Mouse (Mus musculus) Muller cell, postnatal 12 days (primary cell): Measurements from ENCODE around the gene Cebpz.
A peak's percentile ranks its signal among the peaks of the same experiment; 100 is the strongest.

Source experiments
- DNase-seq: peaks from one replicate; pipeline ENCODE4 v3.0.0-alpha.2; 2015; ENCODE audit errors: inconsistent ontology term

Gene Cebpz

DNA sequence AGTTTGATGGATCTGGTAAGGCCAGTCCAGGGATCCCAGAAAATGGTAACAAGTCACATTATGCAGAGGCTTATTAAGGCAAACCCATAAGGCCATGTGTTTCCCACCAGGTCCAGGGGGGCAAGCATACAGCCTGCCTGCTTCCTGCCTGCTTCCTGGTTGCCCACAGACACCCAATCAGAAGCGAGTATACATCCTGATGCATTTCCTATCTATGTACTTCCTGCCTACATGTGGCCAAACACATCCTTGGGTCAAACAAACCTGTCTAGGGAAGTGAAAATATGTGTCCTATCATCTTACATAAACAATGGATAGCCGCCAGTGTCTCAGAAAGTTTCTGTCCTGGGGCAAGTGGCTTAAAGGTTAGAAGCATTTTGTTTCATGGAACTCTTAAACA lies 33.7 kb downstream of the Cebpz start:
- DNase-seq: no peak

DNA sequence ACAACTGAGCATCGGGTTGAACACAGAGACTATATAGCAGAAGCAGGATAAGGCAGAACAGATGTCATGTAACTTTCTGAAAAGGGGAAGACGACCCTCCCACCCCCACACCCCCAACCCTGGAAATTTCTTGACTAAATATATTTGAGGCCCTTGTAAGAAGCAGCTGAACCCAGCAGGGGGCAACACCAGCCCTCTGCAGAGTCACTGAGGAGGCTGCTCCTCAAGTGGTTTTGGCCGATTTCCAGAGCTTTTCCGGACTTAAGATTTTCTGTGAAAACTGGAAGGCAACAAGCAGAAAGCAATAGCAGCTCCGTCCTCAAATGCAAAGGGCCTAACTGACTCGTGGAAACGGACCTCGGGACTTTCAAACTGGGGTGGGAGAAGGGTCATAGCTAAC lies 41.5 kb downstream of the Cebpz start:
- peak; percentile 40 for DNase-seq

DNA sequence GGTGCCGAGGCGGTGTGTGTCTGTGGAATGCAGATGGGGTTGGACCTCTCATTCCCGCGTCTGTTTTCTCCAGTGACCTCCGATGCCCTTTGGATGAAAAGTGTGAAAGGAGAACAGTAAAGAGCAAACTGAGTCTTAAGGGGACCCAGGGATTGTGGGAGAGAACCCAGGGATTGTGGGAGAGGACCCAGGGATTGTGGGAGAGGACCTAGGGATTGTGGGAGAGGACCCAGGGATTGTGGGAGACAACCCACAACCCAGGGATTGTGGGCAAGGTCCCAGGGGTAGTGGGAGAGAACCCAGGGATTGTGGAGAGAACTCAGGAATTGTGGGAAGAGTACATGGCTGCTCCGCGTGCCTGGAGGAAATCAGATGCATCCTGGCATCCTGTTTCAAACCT lies 41.9 kb downstream of the Cebpz start:
- no peak for DNase-seq

DNA sequence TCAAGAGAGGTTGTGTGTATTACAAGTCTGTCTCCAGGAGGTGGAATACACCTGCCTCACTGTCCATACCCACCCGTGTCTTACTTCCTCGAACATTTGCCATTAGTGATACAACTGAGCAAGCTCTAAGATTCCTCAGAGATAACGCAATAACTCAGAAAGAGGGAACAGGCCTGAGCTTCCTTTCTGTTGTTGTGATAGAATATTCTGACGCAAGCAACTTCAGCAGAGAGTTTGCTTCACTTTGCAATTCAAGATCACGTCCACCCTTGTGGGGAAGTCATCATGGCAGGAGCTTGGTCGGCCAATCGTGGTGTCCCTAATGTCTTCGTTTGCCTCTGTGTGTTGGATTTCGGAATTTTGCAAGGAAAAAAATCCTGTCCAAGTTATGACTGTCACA lies 45.8 kb downstream of the Cebpz start:
- DNase-seq: no peak

DNA sequence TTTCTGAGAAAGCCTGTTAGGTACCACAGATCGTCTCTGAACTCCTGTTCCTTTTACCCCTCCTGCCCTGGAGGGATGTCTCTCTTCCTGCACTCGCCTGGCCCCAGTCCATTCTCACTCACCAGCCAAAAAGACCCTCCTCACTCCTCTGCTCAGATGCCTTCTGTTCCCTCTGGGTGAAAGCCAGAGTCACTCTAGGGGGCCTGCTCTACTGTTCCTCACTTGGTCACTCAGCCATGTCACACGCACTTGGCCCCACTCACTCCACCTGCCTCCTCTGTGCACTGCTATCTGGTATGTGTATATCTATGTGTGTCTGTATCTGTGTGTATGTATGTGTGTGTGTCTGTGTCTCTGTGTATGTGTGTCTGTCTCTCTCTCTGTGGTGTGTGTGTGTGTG lies 47.7 kb downstream of the Cebpz start:
- DNase-seq: no peak

DNA sequence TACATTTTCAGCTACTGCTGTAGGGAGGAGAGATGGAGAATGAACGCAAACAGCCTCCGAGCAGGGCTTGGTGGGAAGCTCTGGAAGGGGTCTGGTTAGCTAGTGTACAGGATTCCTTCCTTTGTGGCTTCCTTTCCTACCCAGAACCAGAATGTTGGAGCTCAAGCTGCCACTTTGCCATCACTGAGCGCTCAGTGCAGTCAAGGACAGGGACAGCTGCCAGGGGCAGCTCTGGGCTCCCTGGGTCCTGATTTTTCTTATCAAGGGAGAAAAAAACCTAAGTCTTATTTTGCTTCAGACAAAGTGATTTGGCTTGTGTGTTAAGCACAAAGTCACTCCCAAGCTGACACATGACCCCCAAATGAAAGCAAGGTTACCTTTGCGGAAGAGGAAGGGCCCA lies 48.3 kb downstream of the Cebpz start:
- no peak for DNase-seq

DNA sequence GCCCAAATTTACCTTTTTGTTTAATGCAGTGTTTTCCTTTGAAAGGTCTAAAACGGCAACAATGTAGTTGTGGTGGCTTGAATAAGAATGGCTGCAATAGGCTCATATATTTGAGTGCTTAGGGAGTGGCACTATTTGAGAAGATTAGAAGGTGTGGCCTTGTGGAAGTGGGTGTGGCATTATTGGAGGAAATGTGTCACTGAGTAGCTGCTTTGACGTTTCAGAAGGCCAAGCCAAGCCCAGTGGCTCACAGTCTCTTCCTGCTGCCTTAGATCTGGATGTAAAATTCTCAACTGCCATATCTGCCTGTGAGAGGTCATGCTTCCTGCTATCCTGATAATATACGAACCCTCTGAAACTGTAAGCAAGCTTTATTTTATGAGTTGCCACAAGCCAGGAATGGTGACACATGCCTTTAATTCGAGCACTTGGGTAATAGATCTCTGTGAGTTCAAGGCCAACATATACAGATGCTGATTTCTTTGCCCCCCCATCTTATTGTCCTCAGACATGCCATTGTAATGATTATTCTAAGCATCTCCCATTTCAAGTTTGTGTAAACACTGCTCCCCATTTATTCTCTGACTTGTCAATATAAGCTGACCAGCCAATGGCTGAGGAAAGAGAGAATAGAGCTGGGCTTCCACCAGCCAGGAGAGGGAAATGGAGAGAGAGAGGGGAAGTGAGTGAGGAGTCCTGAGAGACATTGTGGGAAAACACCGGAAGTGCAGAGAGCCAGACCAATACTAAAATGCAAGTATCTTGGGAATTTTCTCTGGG lies 51.4 kb downstream of the Cebpz start:
- no peak for DNase-seq

DNA sequence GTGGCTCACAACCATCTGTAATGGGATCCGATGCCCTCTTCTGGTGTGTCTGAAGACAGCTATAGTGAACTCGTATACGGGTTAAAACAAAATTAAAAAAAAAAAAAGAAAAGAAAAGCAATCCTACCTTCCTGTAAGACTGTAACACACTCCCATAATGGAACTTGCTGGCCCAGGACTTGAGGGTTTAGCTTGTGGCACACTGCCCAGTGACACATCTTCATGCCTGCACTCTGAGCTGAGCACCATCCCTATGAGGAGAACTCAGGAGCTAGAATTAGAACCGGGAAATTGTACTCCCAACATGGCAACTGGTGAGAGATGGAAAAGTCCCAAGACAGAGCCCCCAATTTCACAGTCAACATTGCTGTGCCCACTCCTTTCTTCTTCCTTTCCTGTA lies 53.6 kb downstream of the Cebpz start:
- no peak for DNase-seq

DNA sequence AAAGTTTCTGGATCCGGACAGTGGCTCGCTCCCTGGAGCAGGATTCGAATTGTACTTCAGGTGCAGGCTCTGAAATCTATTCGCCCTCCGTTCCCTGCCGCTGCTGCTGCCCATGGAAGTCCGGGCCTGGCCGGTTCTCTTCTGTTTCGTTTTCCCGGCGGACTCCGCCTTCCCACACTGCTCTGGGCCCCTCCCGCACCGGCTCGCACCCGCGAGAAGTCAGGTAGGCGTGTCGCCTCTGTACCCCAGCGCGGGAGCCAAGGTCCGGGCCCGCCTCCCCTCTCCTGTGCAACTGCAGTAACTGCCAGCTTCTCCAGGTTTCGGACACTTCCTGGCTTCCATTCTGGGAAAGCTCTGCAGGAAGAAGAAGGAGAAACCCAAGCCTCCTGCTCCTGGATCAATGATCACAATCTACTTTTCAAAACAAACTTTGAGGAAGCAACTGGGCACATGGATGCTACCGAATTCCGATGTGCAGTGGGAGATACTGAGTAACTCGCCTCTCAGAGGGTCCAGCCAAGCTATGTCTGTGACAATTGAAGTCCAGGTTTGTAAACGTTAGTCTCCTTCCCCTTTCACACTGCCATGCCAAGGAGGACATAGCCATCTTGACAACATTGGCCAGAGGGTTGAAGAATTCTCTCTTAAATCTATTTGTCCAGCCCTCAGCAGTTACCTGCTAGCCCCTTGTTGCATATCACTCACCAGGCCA lies 54.3 kb downstream of the Cebpz start, which contains the start of gene Eif2ak2:
Eif2ak2 (minus strand) TSS at position 173 of the 712 bp plus-strand sequence.
- peak; percentile 92 for DNase-seq

DNA sequence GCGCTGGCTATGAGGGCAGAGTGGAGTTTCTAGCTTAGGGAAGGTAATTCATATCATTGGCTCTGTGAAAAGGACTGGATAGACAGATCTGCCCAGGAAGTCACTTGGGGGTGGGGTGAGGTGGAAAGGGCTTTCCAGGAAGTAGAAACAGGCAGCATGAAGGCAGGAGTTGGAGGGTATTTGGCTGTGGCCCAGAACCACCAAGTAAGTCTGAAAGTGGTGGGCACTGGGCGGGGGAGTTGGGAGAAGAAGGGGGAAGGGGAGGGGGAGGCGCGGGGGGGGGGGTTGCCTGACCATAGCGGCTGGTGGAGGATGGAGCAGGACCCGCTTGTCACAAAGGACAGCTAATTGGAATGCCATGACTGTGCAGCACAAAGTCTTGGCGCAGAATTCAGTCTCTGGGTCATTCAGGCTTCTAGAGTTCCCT lies 55.0 kb downstream of the Cebpz start:
- no peak for DNase-seq

DNA sequence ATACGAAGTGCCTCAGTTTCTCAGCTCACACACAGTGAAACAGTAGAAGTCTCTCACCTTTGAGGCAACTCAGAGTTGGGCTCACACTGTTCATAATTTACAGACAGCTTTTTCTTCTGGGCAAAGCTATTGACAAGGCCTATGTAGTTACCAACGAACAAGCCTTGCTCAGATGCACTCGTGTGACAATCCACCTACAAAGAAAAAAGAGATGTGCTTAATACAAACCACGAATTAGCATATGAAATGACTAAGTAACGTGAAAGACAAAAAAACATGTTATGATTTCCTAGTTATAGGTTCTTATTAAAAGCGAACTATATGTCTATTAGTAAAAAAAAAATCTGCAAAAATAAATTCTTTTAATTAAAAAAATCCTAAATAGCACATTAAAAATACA lies 63.0 kb downstream of the Cebpz start:
- DNase-seq: no peak
